Mouse (Mus musculus) embryonic facial prominence, embryonic 15.5 days (tissue): ENCODE data around the gene Adssl1. TPM values are rescaled to one million over a fixed set of nuclear protein-coding genes. Genes with fewer than 3 reads are reported as not detected.

ENCODE experiments used
- ATAC-seq: fragments of 200-750 bp; cut with Nextera tagmentation; 2 replicates; pipeline ENCODE4 v1.8.0; 2017; ENCODE audit warnings: low read depth, moderate TSS enrichment; ENCODE audit not compliant: insufficient number of reproducible peaks, low FRiP score, low TSS enrichment
- H3K27ac ChIP-seq: fragments of 300-500 bp; sonication (generic); replicated peaks from 2 replicates; pipeline ENCODE4 v1.5.1; 2015; ENCODE audit warnings: mild to moderate bottlenecking, inconsistent platforms
- H3K27me3 ChIP-seq: fragments of 300-500 bp; sonication (generic); 2 replicates; pipeline ENCODE4 v1.6.1; 2015; ENCODE audit warnings: inconsistent platforms
- H3K36me3 ChIP-seq: fragments of 300-500 bp; sonication (generic); 2 replicates; pipeline ENCODE4 v1.6.1; 2015; ENCODE audit warnings: mild to moderate bottlenecking, inconsistent platforms
- H3K4me1 ChIP-seq: fragments of 300-500 bp; sonication (generic); 2 replicates; pipeline ENCODE4 v1.6.1; 2015; ENCODE audit warnings: inconsistent platforms
- H3K4me2 ChIP-seq: fragments of 300-500 bp; sonication (generic); replicated peaks from 2 replicates; pipeline ENCODE4 v1.6.1; 2015; ENCODE audit warnings: mild to moderate bottlenecking, inconsistent platforms
- H3K4me3 ChIP-seq: fragments of 300-500 bp; sonication (generic); replicated peaks from 2 replicates; pipeline ENCODE4 v1.5.1; 2015; ENCODE audit warnings: mild to moderate bottlenecking, inconsistent platforms
- H3K9ac ChIP-seq: fragments of 300-500 bp; sonication (generic); 2 replicates; pipeline ENCODE4 v1.6.1; 2015; ENCODE audit warnings: inconsistent platforms
- H3K9me3 ChIP-seq: fragments of 300-500 bp; sonication (generic); replicated peaks from 2 replicates; pipeline ENCODE4 v1.6.1; 2016; ENCODE audit warnings: inconsistent platforms
- WGBS: fragments of 180-500 bp; shearing (Covaris S2); methylation state at CpG from one replicate; pipeline ENCODE4 v1.1.7; 2015; 5-methylcytosine and 5-hydroxymethylcytosine counted together
- polyA plus RNA-seq: library from polyadenylated mRNA; unstranded; fragments of >200 nt; fragmentation: Nextera tagmentation; extraction: Ambion mirVana; gene quantifications from 2 replicates; pipeline ENCODE4 v1.2.1, GENCODE M21; 2015

Gene Adssl1
- polyA plus RNA-seq, 1 experiment from 2014 or later = 12.4 TPM

DNA sequence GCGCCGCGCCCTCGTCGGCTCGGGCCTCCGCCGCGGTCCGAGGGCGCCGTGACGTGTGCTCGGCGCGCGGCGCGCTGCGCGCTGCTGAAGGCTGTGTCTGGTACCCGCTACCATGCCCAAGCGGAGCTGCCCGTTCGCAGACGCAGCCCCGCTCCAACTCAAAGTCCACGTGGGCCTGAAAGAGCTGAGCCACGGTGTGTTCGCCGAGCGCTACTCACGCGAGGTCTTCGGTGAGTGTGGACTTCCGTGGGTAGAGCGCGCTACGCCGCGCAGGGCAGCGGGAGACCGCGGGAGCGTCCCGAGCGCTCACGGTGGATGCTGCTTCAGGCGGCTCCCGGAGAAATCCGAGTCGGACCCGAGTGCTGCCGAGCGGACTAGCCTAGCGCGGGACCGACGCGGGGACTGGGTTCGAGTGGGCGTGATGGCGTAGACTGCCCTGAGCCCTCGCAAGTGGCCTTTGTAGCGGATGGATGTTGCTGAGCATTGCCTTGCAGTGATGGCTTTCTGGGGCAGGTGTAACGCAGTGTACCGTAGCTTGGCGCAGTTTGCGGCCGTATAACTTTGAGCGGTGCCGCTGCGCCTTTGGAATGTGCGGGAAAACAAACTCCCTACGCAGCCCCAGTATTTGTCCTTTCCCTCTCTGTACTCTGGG, 25.1 kb downstream of the Adssl1 start:
- Histone ChIP-seq H3K4me2 (peak overlapping the region; percentile 71), H3K27me3 (no peaks in the 10 kb centered on the region), H3K9ac (peak overlapping the region; percentile 63), H3K4me1 (peaks cover 21% of the 10 kb centered on the region), H3K4me3 (peak overlapping the region; percentile 76), H3K9me3 (no peaks in the 10 kb centered on the region), H3K27ac (peak overlapping the region; percentile 95), H3K36me3 (peaks cover 25% of the 10 kb centered on the region)
- WGBS = under 1% methylated on average over 75 of the region's 75 CpGs
- no peak for ATAC-seq

DNA sequence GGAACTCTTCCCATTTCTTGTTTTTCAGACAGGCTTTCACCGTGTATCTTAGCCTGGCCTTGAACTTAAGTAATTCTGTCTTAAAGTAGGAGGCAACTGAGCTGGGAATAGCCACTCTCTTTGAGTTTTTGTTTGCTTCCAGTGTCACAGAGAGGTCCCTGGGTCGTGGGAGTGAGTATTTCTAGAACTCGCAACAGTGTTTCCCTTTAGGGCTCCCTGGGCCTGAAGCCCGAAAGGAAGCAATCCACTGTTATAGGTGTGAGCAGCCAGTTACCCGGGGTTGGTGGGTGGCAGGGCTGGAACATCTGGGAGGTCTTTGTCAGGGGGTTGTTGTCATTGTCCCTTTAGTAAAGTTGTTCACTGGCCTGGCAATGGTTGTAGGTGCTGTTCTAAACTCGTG, 26.3 kb downstream of the Adssl1 start:
- Histone ChIP-seq H3K4me2 (peak overlapping the region; percentile 71), H3K27ac (no peak overlapping the region), H3K4me3 (peak overlapping the region; percentile 76), H3K27me3 (no peaks in the 10 kb centered on the region), H3K9ac (0 out of 2 replicates have a peak overlapping the region, but pooled peaks have one; percentile 63), H3K4me1 (peaks cover 27% of the 10 kb centered on the region), H3K9me3 (no peaks in the 10 kb centered on the region), H3K36me3 (peaks cover 25% of the 10 kb centered on the region)
- ATAC-seq = no peak
- WGBS = 49% methylated on average over 6 of the region's 6 CpGs

DNA sequence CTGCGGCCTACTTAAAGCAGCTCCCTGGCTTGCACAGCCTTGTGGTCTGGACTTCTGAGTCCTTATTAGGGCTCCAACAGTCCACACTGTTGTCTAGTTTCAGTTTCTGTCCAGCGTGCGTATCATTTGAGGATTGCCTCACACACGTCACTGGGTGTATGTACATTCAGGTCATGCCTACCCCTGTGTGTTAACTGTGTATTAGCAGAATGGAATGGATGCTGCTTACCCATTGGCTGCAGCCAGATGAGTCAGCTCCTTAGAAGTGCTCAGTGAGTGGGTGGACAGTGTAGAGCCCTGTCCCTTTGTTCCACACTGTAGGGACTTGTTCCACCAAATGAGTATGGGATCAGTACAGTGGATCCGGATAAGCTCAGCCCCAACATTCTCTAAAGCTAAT, 28.2 kb downstream of the Adssl1 start:
- WGBS = 86% methylated on average over 5 of the region's 5 CpGs
- Histone ChIP-seq H3K4me2 (no peak overlapping the region), H3K4me1 (peaks cover 27% of the 10 kb centered on the region), H3K9me3 (no peaks in the 10 kb centered on the region), H3K27me3 (no peaks in the 10 kb centered on the region), H3K27ac (no peak overlapping the region), H3K9ac (no peak overlapping the region), H3K36me3 (peaks cover 42% of the 10 kb centered on the region), H3K4me3 (no peak overlapping the region)
- no peak for ATAC-seq

DNA sequence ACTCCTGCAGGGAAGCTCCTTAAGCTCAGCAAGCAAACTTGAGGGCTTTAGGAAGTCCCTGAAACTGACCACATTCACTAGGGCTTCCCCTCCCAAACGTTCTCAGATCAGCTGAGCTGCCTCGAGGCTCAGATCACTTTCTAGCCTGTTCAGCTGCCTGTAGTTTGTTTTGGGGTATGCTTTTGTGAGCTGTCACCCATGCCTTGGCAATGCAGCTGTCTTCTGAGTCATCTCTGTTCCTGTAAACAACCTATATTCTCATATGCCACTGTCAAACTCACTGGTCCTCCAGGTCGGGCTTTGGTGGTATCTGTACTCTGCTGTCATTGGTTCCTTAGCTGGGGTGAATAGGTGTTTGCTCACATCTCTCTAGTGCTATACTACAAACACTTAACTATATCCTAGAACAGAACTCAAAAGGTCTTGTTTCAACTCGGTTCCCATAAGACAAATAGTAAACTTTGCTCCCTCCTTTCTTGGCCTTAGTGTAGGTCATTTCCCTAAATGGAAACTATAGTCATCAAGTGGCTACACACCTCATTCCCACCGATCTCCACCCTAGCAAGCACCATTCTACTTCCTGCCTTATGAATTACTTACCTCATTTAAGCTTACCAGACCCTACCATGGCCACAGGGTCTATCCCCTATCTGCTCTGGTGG, 32.1 kb downstream of the Adssl1 start:
- Histone ChIP-seq H3K9ac (no peak overlapping the region), H3K4me3 (no peak overlapping the region), H3K4me2 (no peak overlapping the region), H3K27ac (no peak overlapping the region), H3K36me3 (peaks cover 77% of the 10 kb centered on the region), H3K9me3 (no peaks in the 10 kb centered on the region), H3K27me3 (no peaks in the 10 kb centered on the region), H3K4me1 (peaks cover 29% of the 10 kb centered on the region)
- no peak for ATAC-seq
- 72% methylated on average over 5 of the region's 5 CpGs for WGBS

DNA sequence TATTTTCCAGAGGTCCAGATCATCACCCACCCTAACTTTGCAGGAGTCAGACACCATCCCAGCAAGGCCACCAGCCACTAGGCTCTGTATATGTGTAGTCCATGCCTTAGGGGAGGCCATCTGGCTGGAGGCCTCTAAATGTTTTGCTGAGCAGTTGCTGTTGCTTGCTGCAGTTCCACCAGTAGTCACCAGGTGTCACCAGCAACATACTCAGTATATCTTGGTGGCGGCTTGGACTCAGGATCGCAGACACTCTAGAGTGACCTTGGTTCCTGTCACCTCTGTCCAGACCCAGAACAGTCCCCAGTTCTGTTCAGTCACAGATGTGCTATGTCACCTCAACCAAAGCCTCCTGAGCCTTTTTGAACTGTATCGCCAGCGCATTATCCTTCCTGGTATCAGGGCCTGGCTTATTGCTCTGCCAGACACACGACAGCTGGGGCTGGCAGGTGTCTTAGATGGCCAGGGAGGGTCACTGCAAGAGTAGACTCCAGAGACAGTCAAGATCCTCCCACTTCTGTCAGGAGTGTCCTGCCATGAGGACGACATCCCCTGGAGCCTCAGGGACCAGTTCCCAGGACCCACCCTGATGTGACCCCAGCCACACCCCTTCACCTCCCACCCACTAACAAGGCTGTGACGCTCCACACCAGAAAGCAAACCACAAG, 33.4 kb downstream of the Adssl1 start:
- 0 out of 2 replicates have a peak, but pooled peaks have one; percentile 11 for ATAC-seq

DNA sequence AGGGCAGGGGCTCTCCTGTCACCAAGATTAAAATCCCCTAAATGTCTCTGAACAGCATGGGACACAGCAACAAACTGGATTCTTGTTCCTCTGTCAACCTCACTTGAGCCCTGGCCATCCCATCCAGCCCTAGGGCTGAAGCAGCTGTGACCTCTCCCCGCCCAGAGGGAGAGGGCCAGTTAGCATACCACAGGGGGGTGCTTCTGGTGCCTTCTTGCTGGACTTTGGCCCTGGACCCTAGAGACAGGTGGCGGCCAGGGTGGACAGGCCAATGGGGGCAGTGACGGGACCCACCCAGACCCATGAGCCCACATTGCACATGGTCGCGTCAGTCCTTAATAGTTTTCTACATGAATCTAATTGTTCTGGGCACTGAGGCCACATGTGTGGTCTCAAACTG, 34.2 kb downstream of the Adssl1 start:
- H3K36me3 ChIP-seq = peaks cover 79% of the 10 kb centered on the region
- 88% methylated on average over 5 of the region's 5 CpGs for WGBS
- no peak overlapping the region for H3K4me2 ChIP-seq
- no peak overlapping the region for H3K9ac ChIP-seq
- no peak overlapping the region for H3K27ac ChIP-seq
- no peak overlapping the region for H3K4me3 ChIP-seq
- peaks cover 24% of the 10 kb centered on the region for H3K4me1 ChIP-seq
- ATAC-seq = no peak
- no peaks in the 10 kb centered on the region for H3K27me3 ChIP-seq
- no peaks in the 10 kb centered on the region for H3K9me3 ChIP-seq

More for the DNA sequence above, 33.4 kb downstream of the Adssl1 start:
- H3K36me3 ChIP-seq = peaks cover 79% of the 10 kb centered on the region
- H3K9ac ChIP-seq = no peak overlapping the region
- no peaks in the 10 kb centered on the region for H3K27me3 ChIP-seq
- H3K27ac ChIP-seq = no peak overlapping the region
- no peak overlapping the region for H3K4me3 ChIP-seq
- peaks cover 24% of the 10 kb centered on the region for H3K4me1 ChIP-seq
- H3K4me2 ChIP-seq = no peak overlapping the region
- WGBS = 47% methylated on average over 7 of the region's 7 CpGs
- no peaks in the 10 kb centered on the region for H3K9me3 ChIP-seq

DNA sequence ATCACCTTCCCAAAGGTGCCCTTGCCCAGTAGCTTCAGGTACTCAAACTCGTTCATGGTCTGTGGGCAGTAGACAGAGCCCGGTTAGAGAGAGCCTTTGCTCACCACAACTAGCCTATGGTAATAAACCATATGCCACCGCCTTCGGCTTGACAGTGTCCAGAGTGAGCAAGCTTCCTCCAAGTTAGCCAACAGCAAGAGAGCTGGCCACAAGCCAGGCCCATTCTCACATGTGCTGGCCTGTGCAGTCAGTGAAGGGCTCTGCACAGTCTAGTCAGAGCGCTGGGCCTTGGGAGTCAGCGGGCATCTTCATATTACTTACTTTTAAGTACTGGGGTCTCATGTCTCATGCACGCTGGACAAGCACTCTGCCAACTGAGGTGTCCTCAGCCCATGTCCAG, 38.8 kb downstream of the Adssl1 start:
- ATAC-seq = no peak

DNA sequence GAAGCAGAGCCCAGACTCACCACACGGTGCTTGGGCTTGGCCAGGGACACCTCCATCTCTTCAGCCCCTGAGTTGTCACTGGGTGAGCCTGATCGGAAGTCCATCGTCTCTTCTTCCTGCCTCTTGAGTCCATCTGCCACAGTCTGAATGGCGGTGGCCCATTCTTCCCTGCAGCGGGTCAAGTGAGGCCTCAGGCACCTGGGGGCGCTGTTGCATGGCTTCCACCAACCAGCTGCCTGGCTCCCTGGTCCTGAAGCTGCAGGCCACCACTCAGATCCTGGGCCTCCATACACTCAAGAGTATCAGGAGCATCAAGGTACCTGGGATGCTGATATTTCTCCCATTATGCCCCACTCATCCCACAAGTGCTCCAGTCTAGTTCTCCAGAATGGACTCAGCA, 39.3 kb downstream of the Adssl1 start:
- Histone ChIP-seq H3K36me3 (peaks cover 84% of the 10 kb centered on the region), H3K4me2 (no peak overlapping the region), H3K27me3 (no peaks in the 10 kb centered on the region), H3K9me3 (no peaks in the 10 kb centered on the region), H3K9ac (no peak overlapping the region), H3K27ac (no peak overlapping the region), H3K4me3 (no peak overlapping the region), H3K4me1 (peaks cover 50% of the 10 kb centered on the region)
- no peak for ATAC-seq
- 87% methylated on average over 6 of the region's 6 CpGs for WGBS

More for the DNA sequence above, 38.8 kb downstream of the Adssl1 start:
- Histone ChIP-seq H3K9me3 (no peaks in the 10 kb centered on the region), H3K4me1 (peaks cover 50% of the 10 kb centered on the region), H3K27ac (no peak overlapping the region), H3K9ac (no peak overlapping the region), H3K36me3 (peaks cover 87% of the 10 kb centered on the region), H3K27me3 (no peaks in the 10 kb centered on the region), H3K4me3 (no peak overlapping the region), H3K4me2 (no peak overlapping the region)
- 93% methylated on average over 7 of the region's 7 CpGs for WGBS

DNA sequence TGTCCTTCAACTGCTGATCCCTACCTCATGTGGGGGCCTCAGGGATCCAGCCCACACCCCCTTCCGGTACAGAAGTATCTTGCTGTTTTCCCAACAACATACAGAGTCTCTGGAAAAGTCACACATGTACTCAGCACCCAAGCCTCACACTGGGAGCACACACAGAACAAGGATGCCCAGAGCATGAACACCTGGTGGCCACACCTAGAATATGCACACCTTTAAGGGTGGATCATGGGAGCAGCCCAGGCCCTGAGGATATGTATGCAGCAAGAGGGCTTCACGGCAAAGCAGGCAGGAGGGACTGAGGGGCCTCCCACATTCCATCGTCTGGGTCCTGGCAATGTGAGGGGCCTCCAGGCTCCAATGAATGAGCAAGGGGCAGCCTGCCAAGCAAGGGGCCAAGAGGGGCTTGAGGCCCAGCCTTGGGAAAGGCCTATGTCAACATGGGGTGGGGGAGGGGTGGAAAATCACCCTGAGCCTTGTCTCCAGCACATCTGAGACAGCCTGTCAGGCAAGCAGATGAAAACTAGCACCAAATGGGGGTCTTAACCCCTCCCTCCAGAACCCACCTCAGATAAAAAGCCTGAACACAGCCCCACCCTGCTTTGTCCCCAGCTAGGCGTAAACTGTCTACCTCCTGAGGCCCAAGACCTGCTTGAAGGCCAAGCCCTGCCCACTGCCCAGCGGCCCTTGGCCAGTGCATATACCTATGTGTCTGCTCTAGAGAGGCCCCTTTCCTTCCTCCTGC, 40.9 kb downstream of the Adssl1 start:
- no peak overlapping the region for H3K4me3 ChIP-seq
- peak overlapping the region; percentile 24 for H3K4me2 ChIP-seq
- WGBS = 30% methylated on average over 5 of the region's 5 CpGs
- H3K27ac ChIP-seq = peak overlapping the region; percentile 88
- H3K9ac ChIP-seq = no peak overlapping the region
- H3K9me3 ChIP-seq = no peaks in the 10 kb centered on the region
- no peaks in the 10 kb centered on the region for H3K27me3 ChIP-seq
- peaks cover 77% of the 10 kb centered on the region for H3K36me3 ChIP-seq
- ATAC-seq = peak; percentile 67; the same call in 1 of the 2 replicates
- peaks cover 56% of the 10 kb centered on the region for H3K4me1 ChIP-seq

DNA sequence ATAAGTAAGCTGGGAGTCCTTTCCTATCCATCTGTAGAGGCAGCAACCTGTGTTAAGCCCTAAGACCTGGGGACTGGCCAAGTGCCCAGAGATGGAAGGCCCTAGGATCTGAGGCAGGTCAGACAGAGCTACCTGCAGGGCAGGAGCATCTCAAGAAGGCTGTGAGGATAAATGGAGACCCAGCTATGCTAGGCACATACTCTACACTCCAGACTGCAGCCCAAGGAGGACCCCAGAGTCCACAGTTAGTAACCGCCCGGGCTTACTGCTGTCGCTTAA, 41.4 kb downstream of the Adssl1 start:
- Histone ChIP-seq H3K27ac (peak overlapping the region; percentile 88), H3K27me3 (no peaks in the 10 kb centered on the region), H3K9ac (no peak overlapping the region), H3K4me1 (peaks cover 62% of the 10 kb centered on the region), H3K9me3 (no peaks in the 10 kb centered on the region), H3K36me3 (peaks cover 77% of the 10 kb centered on the region), H3K4me3 (no peak overlapping the region), H3K4me2 (peak overlapping the region; percentile 24; the same call in 1 of the 2 replicates)
- WGBS = 76% methylated on average over 3 of the region's 3 CpGs
- ATAC-seq = no peak

DNA sequence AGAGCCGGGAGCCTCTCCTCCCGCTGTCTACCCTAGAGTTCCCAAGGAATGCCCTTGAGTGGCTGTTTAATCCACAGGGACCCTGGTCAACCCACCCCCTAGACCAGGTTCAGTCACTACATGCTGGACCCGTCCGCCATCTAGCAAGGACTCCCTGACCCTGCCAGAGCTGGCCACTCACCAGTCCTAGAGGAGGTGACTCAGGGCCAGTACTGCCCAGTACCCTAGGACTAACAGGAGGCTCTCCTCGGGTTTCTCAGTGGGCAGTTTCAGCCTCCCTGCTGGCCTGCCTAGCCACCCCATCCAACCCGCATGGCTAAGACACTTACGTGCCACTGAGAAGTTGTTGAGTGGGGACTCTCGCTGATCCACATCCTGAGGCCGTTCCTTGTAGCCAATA, 42.0 kb downstream of the Adssl1 start:
- ATAC-seq = no peak
- no peak overlapping the region for H3K4me2 ChIP-seq
- H3K36me3 ChIP-seq = peaks cover 73% of the 10 kb centered on the region
- H3K9ac ChIP-seq = no peak overlapping the region; the same call in 1 of the 2 replicates
- WGBS = 82% methylated on average over 9 of the region's 9 CpGs
- H3K27ac ChIP-seq = peak overlapping the region; percentile 88
- peaks cover 67% of the 10 kb centered on the region for H3K4me1 ChIP-seq
- no peaks in the 10 kb centered on the region for H3K9me3 ChIP-seq
- H3K4me3 ChIP-seq = no peak overlapping the region
- no peaks in the 10 kb centered on the region for H3K27me3 ChIP-seq
